Mouse (Mus musculus) lung, embryonic 16.5 days (tissue): ENCODE measurements around the gene Dgkh. TPM values are rescaled to one million over a fixed set of nuclear protein-coding genes. Genes with fewer than 3 reads are reported as not detected.
"Not testable (repeated sequence)": the region's sequence is repeated elsewhere in the genome, so short reads cannot be mapped to it uniquely, and the experiment has no call there.

Experiments used
- ATAC-seq: fragments of 200-750 bp; cut with Nextera tagmentation; 2 replicates; pipeline ENCODE4 v1.8.0; 2017; ENCODE audit warnings: low read depth, mild to moderate bottlenecking, moderate library complexity
- H3K27ac ChIP-seq: fragments of 300-500 bp; sonication (generic); 2 replicates; pipeline ENCODE4 v1.5.1; 2014; ENCODE audit warnings: mild to moderate bottlenecking, control low read depth, low read length
- H3K27me3 ChIP-seq: fragments of 300-500 bp; sonication (generic); 2 replicates; pipeline ENCODE4 v1.6.1; 2014; ENCODE audit warnings: low read depth, low read length, mixed read lengths; ENCODE audit not compliant: control insufficient read depth, insufficient read depth
- H3K36me3 ChIP-seq: fragments of 300-500 bp; sonication (generic); 2 replicates; pipeline ENCODE4 v1.6.1; 2014; ENCODE audit warnings: low read length; ENCODE audit not compliant: control insufficient read depth, insufficient read depth
- H3K4me1 ChIP-seq: fragments of 300-500 bp; sonication (generic); replicated peaks from 2 replicates; pipeline ENCODE4 v1.6.1; 2014; ENCODE audit warnings: low read length, mixed read lengths; ENCODE audit not compliant: control insufficient read depth, insufficient read depth
- H3K4me2 ChIP-seq: fragments of 300-500 bp; sonication (generic); 2 replicates; pipeline ENCODE4 v1.6.1; 2014; ENCODE audit warnings: low read depth, low read length, control low read depth
- H3K4me3 ChIP-seq: fragments of 300-500 bp; sonication (generic); 2 replicates; pipeline ENCODE4 v1.5.1; 2014; ENCODE audit warnings: mild to moderate bottlenecking, low read length, control low read depth
- H3K9ac ChIP-seq: fragments of 300-500 bp; sonication (generic); 2 replicates; pipeline ENCODE4 v1.6.1; 2014; ENCODE audit warnings: low read length, control low read depth
- H3K9me3 ChIP-seq: fragments of 300-500 bp; sonication (generic); 2 replicates; pipeline ENCODE4 v1.6.1; 2016; ENCODE audit warnings: low read length; ENCODE audit not compliant: control insufficient read depth
- WGBS: fragments of 180-500 bp; shearing (Covaris S2); extraction: QIAGEN DNeasy Blood & Tissue Kit; methylation state at CpG from one replicate; pipeline ENCODE4 v1.1.7; 2014; 5-methylcytosine and 5-hydroxymethylcytosine counted together
- polyA plus RNA-seq: library from polyadenylated mRNA; unstranded; fragments of >200 nt; fragmentation: Nextera tagmentation; extraction: Ambion mirVana; gene quantifications from 2 replicates; pipeline ENCODE4 v1.2.1, GENCODE M21; 2015

The Dgkh gene
- polyA plus RNA-seq, 1 experiment from 2014 or later: 1.8 TPM

DNA sequence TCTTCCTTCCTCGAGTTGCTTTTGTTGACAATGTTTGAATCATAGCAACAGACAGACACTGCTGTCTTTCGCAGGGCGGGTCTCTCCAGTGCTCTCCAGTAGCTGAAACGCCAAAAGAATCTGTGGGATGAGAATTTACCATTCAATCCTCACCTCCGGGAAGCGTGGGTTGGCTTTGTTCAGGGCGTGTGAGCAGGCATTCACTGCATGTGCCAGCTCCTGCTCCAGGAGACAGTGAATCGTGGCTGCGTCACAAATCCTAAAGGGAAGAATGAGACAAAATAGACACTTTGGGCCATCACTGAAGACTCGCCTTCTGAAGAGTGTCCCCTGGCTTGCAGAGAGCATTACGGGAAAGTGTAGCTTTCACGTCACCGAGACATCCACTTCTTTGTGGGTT, 148.4 kb downstream of the Dgkh start:
- Histone ChIP-seq H3K9me3 (no peaks in the 10 kb centered on the region), H3K4me3 (no peak overlapping the region), H3K27me3 (no peaks in the 10 kb centered on the region), H3K36me3 (peaks cover 15% of the 10 kb centered on the region; the same call in 1 of the 2 replicates), H3K27ac (no peak overlapping the region), H3K4me1 (no peaks in the 10 kb centered on the region), H3K4me2 (no peak overlapping the region), H3K9ac (no peak overlapping the region)
- no peak for ATAC-seq
- 91% methylated on average over 13 of the region's 13 CpGs for WGBS

DNA sequence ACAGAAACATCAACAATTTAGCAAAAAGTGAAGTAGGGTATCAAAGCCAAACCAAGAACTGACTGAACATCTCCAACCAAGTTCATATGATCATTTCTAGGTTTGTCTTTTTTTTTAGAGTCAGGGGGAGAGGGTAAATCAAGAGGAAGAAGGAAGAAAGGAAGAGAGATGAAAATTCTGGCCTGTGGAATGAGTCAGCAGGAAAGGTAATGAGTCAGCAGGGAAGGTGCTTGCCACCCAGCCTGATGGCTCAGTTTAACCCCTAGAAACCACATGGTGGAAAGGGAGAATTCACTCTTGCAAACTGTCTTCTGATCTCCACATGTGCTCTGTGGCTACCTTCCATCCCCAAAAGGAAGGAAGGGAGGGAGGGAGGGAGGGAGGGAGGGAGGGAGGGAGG, 149.4 kb downstream of the Dgkh start:
- no peak overlapping the region for H3K9ac ChIP-seq
- H3K4me3 ChIP-seq: no peak overlapping the region
- H3K36me3 ChIP-seq: peaks cover 18% of the 10 kb centered on the region; the same call in 1 of the 2 replicates
- no peaks in the 10 kb centered on the region for H3K4me1 ChIP-seq
- H3K27me3 ChIP-seq: no peaks in the 10 kb centered on the region
- H3K4me2 ChIP-seq: no peak overlapping the region
- no peaks in the 10 kb centered on the region for H3K9me3 ChIP-seq
- ATAC-seq: no peak
- no peak overlapping the region for H3K27ac ChIP-seq

DNA sequence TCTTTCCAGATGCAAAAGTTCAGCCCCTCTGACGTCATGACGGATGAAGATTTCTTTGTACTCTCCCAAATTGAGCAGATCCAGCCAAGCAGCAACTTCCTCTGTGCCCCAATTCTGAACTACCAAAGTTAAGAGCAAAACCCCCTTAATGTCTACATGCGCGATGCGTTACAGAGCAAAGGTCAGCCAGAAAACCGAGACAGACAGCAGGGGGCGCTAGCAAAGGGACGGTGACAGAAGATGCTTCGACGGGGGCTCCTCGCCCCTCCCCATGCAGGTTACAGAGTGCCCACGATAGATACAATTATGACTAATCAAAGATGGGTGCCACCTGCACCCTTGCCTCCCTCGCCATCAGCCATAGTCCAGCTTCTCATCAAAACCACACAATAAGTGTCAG, 156.7 kb downstream of the Dgkh start:
- Histone ChIP-seq H3K36me3 (peaks cover 11% of the 10 kb centered on the region), H3K9ac (no peak overlapping the region), H3K4me1 (no peaks in the 10 kb centered on the region), H3K9me3 (no peaks in the 10 kb centered on the region), H3K4me3 (no peak overlapping the region), H3K4me2 (no peak overlapping the region), H3K27ac (no peak overlapping the region), H3K27me3 (no peaks in the 10 kb centered on the region)
- no peak for ATAC-seq
- WGBS: 73% methylated on average over 13 of the region's 13 CpGs

DNA sequence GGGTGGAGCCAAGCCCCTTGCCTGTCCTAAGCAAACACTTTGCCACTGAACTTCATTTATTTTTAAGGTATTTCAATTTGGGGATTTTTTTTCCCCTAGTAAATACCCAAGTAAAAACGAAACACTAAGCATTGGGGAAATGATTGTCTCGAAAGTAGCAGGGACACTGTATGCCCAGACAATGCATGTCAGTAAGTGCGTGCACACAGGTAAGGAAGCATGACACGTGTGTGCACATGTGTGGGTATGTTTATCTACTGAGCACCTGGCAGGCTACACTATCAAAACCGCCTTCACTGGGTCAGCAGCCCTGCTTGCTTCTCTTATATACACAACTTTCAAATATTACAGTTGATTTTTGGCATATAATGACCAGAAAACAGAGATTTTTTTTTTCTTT, 164.2 kb downstream of the Dgkh start:
- WGBS: 89% methylated on average over 5 of the region's 5 CpGs
- Histone ChIP-seq H3K9ac (no peak overlapping the region), H3K4me2 (no peak overlapping the region), H3K27ac (no peak overlapping the region), H3K27me3 (no peaks in the 10 kb centered on the region), H3K4me3 (no peak overlapping the region), H3K9me3 (no peaks in the 10 kb centered on the region), H3K36me3 (peaks cover 2% of the 10 kb centered on the region; the same call in 1 of the 2 replicates), H3K4me1 (no peaks in the 10 kb centered on the region)
- no peak for ATAC-seq

DNA sequence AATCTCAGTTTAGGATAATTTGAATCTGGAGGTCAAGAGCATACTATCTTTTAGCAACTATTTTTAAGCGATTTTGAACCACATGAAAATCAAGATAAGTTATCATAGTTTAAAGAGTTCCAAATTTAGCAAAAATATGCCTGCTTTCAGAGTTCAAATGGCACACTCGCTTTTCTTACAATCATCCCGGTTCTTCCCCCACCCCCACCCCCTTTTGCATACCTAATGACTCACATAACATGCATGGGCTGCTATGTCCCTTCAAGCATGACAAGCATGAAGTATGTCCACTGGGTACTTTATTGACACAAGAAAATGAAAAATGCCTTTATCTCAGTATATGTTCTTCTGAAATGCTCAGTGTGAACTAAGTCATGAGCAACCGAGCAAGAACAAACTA, 166.1 kb downstream of the Dgkh start:
- H3K4me2 ChIP-seq: no peak overlapping the region
- ATAC-seq: no peak
- no peaks in the 10 kb centered on the region for H3K9me3 ChIP-seq
- 0 out of 2 replicates have a peak, but pooled peaks cover 2% of the 10 kb centered on the region for H3K36me3 ChIP-seq
- no peak overlapping the region for H3K27ac ChIP-seq
- 67% methylated on average over 4 of the region's 4 CpGs for WGBS
- H3K4me3 ChIP-seq: no peak overlapping the region
- H3K27me3 ChIP-seq: no peaks in the 10 kb centered on the region
- no peak overlapping the region for H3K9ac ChIP-seq
- no peaks in the 10 kb centered on the region for H3K4me1 ChIP-seq

DNA sequence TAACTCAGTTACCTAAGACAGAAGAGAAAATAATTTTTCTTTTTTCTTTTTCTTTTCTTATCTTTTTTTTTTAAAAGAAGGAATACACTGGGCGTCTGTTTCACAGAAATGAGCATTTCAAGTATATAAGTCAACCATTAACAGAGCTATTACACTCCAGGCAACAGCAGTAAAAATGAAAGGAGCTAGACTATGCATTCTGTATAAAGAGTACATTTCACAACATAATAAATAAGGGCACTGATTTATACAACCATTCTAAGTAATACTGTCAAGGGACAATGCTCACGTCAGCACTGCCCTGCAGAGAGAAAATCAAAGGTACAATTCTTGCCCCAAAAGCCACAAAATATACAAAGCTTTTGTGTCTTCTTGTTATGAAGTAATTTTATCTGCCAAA, 168.3 kb downstream of the Dgkh start:
- WGBS: 59% methylated on average over 2 of the region's 2 CpGs
- H3K36me3 ChIP-seq: 0 out of 2 replicates have a peak, but pooled peaks cover 2% of the 10 kb centered on the region
- H3K4me3 ChIP-seq: no peak overlapping the region
- H3K9me3 ChIP-seq: no peaks in the 10 kb centered on the region
- H3K9ac ChIP-seq: no peak overlapping the region
- H3K4me2 ChIP-seq: no peak overlapping the region
- H3K27ac ChIP-seq: no peak overlapping the region
- no peaks in the 10 kb centered on the region for H3K27me3 ChIP-seq
- no peaks in the 10 kb centered on the region for H3K4me1 ChIP-seq
- ATAC-seq: no peak

DNA sequence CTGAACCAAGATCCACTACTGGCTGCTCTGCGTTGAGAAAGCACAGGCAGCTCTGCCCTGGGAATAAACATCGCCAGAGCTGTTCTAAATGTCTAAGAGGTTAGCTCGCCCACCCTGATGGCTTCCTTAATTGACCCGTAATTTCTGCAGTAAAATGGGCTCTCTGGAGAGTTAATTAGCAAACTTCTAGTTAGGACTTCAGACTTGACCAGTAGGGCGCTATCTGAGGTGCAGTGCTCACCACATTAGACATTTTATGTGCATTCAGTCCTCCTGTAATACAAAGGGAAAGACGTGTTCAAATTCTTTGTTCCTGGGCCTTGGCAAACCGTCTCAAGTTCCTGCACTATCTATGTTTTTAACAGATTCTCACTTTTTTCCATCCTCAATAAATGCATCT, 169.4 kb downstream of the Dgkh start:
- no peaks in the 10 kb centered on the region for H3K4me1 ChIP-seq
- H3K27me3 ChIP-seq: no peaks in the 10 kb centered on the region
- H3K36me3 ChIP-seq: 0 out of 2 replicates have a peak, but pooled peaks cover 2% of the 10 kb centered on the region
- 90% methylated on average over 7 of the region's 7 CpGs for WGBS
- H3K9me3 ChIP-seq: no peaks in the 10 kb centered on the region
- ATAC-seq: no peak
- no peak overlapping the region for H3K27ac ChIP-seq
- no peak overlapping the region for H3K4me3 ChIP-seq
- no peak overlapping the region for H3K4me2 ChIP-seq
- no peak overlapping the region for H3K9ac ChIP-seq

DNA sequence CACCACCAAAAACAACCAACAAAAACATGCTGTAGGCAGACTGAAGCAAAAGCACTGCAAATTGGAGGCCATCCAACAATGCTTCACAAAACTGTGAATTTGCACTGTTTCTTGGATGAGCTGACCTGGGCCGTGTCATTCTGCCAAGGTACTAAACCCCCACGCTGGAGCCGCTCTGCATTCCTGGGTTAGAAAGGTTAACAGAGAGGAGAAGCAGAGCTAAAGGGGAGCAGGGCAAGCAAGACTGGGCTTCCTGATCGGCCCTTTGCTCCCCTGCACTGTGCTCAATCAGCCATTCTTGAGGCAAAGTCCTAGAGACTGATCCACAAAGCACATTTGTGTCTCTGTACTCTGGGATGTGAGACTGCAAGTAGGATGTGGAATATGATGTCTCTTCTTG, 170.5 kb downstream of the Dgkh start:
- WGBS: 61% methylated on average over 4 of the region's 4 CpGs

DNA sequence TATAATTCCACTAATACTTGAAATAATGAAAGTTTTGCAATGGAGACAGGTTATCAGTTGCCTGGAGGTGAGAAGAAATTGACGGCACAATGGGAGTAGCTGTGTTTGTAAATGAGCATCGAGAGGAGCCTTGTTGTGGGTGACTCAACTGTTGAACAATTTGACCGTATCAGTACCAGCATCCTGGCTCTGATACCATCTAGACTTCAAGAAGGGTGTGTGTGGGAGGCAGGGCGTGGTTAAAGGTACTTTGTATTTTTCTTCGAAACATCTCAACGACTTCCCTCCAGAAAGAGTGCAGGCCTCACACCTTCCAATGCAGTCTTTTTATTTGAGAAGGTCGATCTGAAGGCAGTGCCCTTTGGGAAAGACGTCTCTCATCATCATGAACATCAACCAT, 173.5 kb downstream of the Dgkh start:
- Histone ChIP-seq H3K27me3 (no peaks in the 10 kb centered on the region), H3K27ac (no peak overlapping the region), H3K4me2 (no peak overlapping the region), H3K9me3 (no peaks in the 10 kb centered on the region), H3K4me3 (no peak overlapping the region), H3K4me1 (no peaks in the 10 kb centered on the region), H3K36me3 (no peaks in the 10 kb centered on the region), H3K9ac (no peak overlapping the region)
- WGBS: 75% methylated on average over 8 of the region's 8 CpGs
- no peak for ATAC-seq

More for the DNA sequence above, 170.5 kb downstream of the Dgkh start:
- Histone ChIP-seq H3K27ac (no peak overlapping the region), H3K4me2 (no peak overlapping the region), H3K36me3 (no peaks in the 10 kb centered on the region), H3K4me1 (no peaks in the 10 kb centered on the region), H3K9me3 (no peaks in the 10 kb centered on the region), H3K27me3 (no peaks in the 10 kb centered on the region), H3K9ac (no peak overlapping the region), H3K4me3 (no peak overlapping the region)
- no peak for ATAC-seq

DNA sequence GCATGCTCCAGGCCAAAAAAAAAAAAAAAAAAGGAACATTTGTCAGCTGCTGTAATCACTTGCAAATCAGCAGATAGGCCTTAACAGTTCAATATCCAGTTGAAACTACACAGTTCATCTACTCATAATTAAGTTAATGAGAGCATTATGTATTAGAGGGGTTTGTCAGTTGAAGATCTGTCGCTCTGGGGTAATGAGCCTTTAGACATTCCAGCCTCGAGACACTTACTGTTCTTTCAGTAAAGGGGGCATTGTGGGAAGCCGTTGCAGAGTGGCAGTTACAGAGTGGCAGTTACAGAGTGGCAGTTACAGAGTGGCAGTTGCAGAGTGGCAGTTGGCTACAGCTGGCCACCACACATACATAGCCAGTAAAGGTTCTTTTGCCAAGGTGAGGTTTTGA, 177.7 kb downstream of the Dgkh start:
- H3K27ac ChIP-seq, H3K4me3 ChIP-seq, H3K27me3 ChIP-seq, H3K9me3 ChIP-seq, ATAC-seq, H3K4me1 ChIP-seq, H3K36me3 ChIP-seq, H3K9ac ChIP-seq, H3K4me2 ChIP-seq: not testable (repeated sequence)
- WGBS: 68% methylated on average over 3 of the region's 3 CpGs
